Mouse (Mus musculus): ENCODE measurements around the gene Ermard.

DNA sequence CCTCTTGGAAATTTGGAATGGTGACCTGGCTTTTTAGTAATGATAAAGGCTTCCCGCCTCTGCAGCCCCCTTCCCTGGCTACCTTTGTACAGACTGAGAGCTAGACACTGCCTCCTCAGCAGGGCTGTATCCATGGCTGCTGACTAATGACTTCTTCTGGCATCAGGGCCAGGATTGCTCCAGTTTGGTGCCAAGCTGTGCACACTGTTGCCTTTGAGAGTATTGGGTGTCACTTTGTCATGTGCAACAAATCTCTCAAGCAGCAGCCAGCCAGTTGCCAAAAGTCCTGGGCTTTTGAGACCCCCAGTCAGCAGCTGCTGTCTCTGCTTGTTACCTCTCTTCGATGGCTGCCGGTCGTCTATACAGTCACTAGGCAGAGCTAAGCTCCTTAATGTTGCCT lies 60.3 kb downstream of the Ermard start:
- TF ChIP-seq CTCF (IDR thresholded peaks at IDR 0.05; ENCODE audit: borderline replicate concordance, insufficient read depth, low read length) (no peak), POLR2A (IDR thresholded peaks at IDR 0.05; ENCODE audit: low read depth, low read length) (no peak)
